Mouse (Mus musculus): ENCODE measurements around the gene Actl6a. TPM values are rescaled to one million over a fixed set of nuclear protein-coding genes. Genes with fewer than 3 reads are reported as not detected.

The Actl6a gene
- total RNA-seq, 4 experiments from 2014 or later, result 14.0 to 21.6 (median 19.3) TPM

- DNase-seq (ENCODE audit: low spot score in 2 of 2), result peak in 1 of 2 experiments; percentile 19
These were observed 42.3 kb downstream of the Actl6a start for GRCm38 (mm10) chr3:32748384-32748783.

- DNase-seq (ENCODE audit: low spot score in 2 of 2), result no peak
These were observed 43.9 kb downstream of the Actl6a start for GRCm38 (mm10) chr3:32749820-32750579.

GRCm38 (mm10) chr3:32754384-32754915 is 48.4 kb downstream of the Actl6a start:
- no peak for DNase-seq (ENCODE audit: low spot score in 2 of 2)

- DNase-seq (ENCODE audit: low spot score in 2 of 2), result no peak
These were observed 53.1 kb downstream of the Actl6a start for GRCm38 (mm10) chr3:32759212-32759611.

GRCm38 (mm10) chr3:32762962-32763361 is 56.9 kb downstream of the Actl6a start:
- DNase-seq (ENCODE audit: low spot score in 2 of 2), result no peak

GRCm38 (mm10) chr3:32763902-32764301 is 57.8 kb downstream of the Actl6a start:
- no peak for DNase-seq (ENCODE audit: low spot score in 2 of 2)

- DNase-seq (ENCODE audit: low spot score in 2 of 2), result no peak
These were observed 64.7 kb downstream of the Actl6a start for GRCm38 (mm10) chr3:32770781-32771180.

Other genes starting within 250 kb of the Actl6a start
- under 1 TPM; 0.39 to 0.98 (median 0.63) TPM for gene Kcnmb3, start 214.1 kb upstream of the Actl6a start, total RNA-seq (2022)
- 10 to 100 TPM; 32.4 to 46.3 (median 36.5) TPM for gene Zfp639, start 196.0 kb upstream of the Actl6a start, total RNA-seq (2022)
- gene Mfn1, start 176.8 kb upstream of the Actl6a start, total RNA-seq (2022), result 100 to 1,000 TPM in 3 of 4 experiments, 10 to 100 TPM in 1; 79.6 to 113 (median 107) TPM
- gene Gnb4, start 89.7 kb upstream of the Actl6a start, total RNA-seq (2022), result 10 to 100 TPM; 10.4 to 15.9 (median 13.0) TPM
- 100 to 1,000 TPM; 181 to 204 (median 197) TPM for gene Ndufb5, start 30.7 kb downstream of the Actl6a start, total RNA-seq (2022)
- 10 to 100 TPM; 15.2 to 24.7 (median 22.4) TPM for gene Mrpl47, start 31.3 kb downstream of the Actl6a start, total RNA-seq (2022)
- 10 to 100 TPM; 18.7 to 22.9 (median 20.5) TPM for gene Usp13, start 111.2 kb downstream of the Actl6a start, total RNA-seq (2022)